Mouse (Mus musculus): ENCODE data around the gene Mvd. TPM values are rescaled to one million over a fixed set of nuclear protein-coding genes. Genes with fewer than 3 reads are reported as not detected.

Mvd gene
- polyA plus RNA-seq (2011; ENCODE audit: insufficient read depth, insufficient read length, low read depth, missing spikeins) = 60.4 and 61.6 TPM in 2 replicates

- Histone ChIP-seq H3K4me1 (ENCODE audit: control insufficient read depth, insufficient read depth, low read length) (no peaks in the 10 kb centered on the region), H3K36me3 (ENCODE audit: control insufficient read depth, insufficient read depth, low read length, poor library complexity, severe bottlenecking) (no peaks in the 10 kb centered on the region), H3K4me3 (ENCODE audit: low read depth, low read length) (peak within 1 kb of the TSS; percentile 85), H3K9me3 (replicated peaks; ENCODE audit: control insufficient read depth, insufficient read depth, low read length, poor library complexity, severe bottlenecking) (no peaks in the 10 kb centered on the region), H3K9ac (ENCODE audit: low read depth, poor library complexity, severe bottlenecking) (peak within 1 kb of the TSS; percentile 70), H3K27ac (ENCODE audit: insufficient read depth, low read length) (peak within 1 kb of the TSS; percentile 16), H3K27me3 (ENCODE audit: control insufficient read depth, insufficient read depth, low read length, poor library complexity, severe bottlenecking) (no peaks in the 10 kb centered on the region)
- TF ChIP-seq EP300 (IDR thresholded peaks at IDR 0.05; ENCODE audit: insufficient read depth, low read depth, low read length) (peak; percentile 48; the same call in 1 of the 2 replicates), CTCF (IDR thresholded peaks at IDR 0.05; ENCODE audit: low read depth, low read length) (peak; percentile 27), POLR2A (IDR thresholded peaks at IDR 0.05; ENCODE audit: insufficient read depth, low read length) (peak; percentile 92)
Observed at GRCm38 (mm10) chr8:122443262-122444006, at the start of gene Mvd. TSS of gene Mvd (minus strand) at chr8:122443422.

- Histone ChIP-seq H3K4me1 (ENCODE audit: control insufficient read depth, insufficient read depth, low read length) (no peaks in the 10 kb centered on the region), H3K9me3 (replicated peaks; ENCODE audit: control insufficient read depth, insufficient read depth, low read length, poor library complexity, severe bottlenecking) (no peaks in the 10 kb centered on the region), H3K27ac (ENCODE audit: insufficient read depth, low read length) (no peak overlapping the region), H3K4me3 (ENCODE audit: low read depth, low read length) (no peak overlapping the region), H3K27me3 (ENCODE audit: control insufficient read depth, insufficient read depth, low read length, poor library complexity, severe bottlenecking) (no peaks in the 10 kb centered on the region), H3K36me3 (ENCODE audit: control insufficient read depth, insufficient read depth, low read length, poor library complexity, severe bottlenecking) (peaks cover 81% of the 10 kb centered on the region), H3K9ac (ENCODE audit: low read depth, poor library complexity, severe bottlenecking) (no peak overlapping the region)
- TF ChIP-seq EP300 (IDR thresholded peaks at IDR 0.05; ENCODE audit: insufficient read depth, low read depth, low read length) (no peak), CTCF (IDR thresholded peaks at IDR 0.05; ENCODE audit: low read depth, low read length) (no peak), POLR2A (IDR thresholded peaks at IDR 0.05; ENCODE audit: insufficient read depth, low read length) (no peak)
Observed at GRCm38 (mm10) chr8:122488387-122488786, 45.2 kb upstream of the Mvd start.

DNA sequence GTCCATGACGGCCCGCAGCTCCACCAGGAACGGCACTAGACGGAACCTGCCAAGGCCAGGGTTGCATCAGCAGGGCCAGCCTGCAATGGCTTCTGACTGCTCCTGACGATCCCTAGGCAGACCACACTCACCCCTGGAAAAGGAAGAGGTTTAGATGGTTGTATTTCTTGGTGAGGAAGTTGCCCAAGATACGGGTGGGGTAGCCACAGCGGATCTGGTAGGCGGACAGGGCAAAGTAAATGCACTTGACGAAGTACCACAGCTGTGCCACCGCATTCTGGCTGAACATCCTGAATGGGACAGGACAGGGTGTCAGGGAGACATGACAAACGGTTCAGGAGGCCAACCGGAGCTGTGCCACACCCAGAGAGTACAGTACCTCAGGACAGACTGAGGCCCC is 41.6 kb upstream of the Mvd start:
- Histone ChIP-seq H3K27me3 (ENCODE audit: control insufficient read depth, insufficient read depth, low read length, poor library complexity, severe bottlenecking) (no peaks in the 10 kb centered on the region), H3K9me3 (replicated peaks; ENCODE audit: control insufficient read depth, insufficient read depth, low read length, poor library complexity, severe bottlenecking) (no peaks in the 10 kb centered on the region), H3K36me3 (ENCODE audit: control insufficient read depth, insufficient read depth, low read length, poor library complexity, severe bottlenecking) (peaks cover 84% of the 10 kb centered on the region), H3K4me3 (ENCODE audit: low read depth, low read length) (no peak overlapping the region), H3K27ac (ENCODE audit: insufficient read depth, low read length) (no peak overlapping the region), H3K4me1 (ENCODE audit: control insufficient read depth, insufficient read depth, low read length) (no peaks in the 10 kb centered on the region), H3K9ac (ENCODE audit: low read depth, poor library complexity, severe bottlenecking) (no peak overlapping the region)
- TF ChIP-seq POLR2A (IDR thresholded peaks at IDR 0.05; ENCODE audit: insufficient read depth, low read length) = no peak
- no peak for TF ChIP-seq CTCF (IDR thresholded peaks at IDR 0.05; ENCODE audit: low read depth, low read length)
- TF ChIP-seq EP300 (IDR thresholded peaks at IDR 0.05; ENCODE audit: insufficient read depth, low read depth, low read length) = no peak

DNA sequence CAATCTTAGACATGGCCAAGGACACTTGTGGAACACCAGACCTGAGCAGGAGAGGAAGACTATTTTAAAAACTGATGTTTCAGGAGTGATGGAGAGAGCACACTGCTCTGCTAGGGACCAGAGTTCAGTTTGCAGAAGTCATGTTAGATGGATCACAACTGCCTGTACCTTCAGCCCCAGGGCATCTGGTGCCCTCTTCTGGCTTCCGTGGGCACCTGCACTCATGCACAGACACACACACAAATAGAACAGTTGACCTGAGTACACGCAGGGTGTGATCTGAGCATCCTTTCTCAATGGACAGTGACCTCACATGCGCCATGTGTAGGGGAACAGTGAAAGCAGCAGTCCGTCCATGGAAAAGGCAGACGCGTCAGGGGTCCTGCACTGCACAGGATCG is 40.7 kb upstream of the Mvd start:
- Histone ChIP-seq H3K4me3 (ENCODE audit: low read depth, low read length) (no peak overlapping the region), H3K27ac (ENCODE audit: insufficient read depth, low read length) (no peak overlapping the region), H3K27me3 (ENCODE audit: control insufficient read depth, insufficient read depth, low read length, poor library complexity, severe bottlenecking) (no peaks in the 10 kb centered on the region), H3K36me3 (ENCODE audit: control insufficient read depth, insufficient read depth, low read length, poor library complexity, severe bottlenecking) (peaks cover 84% of the 10 kb centered on the region), H3K9me3 (replicated peaks; ENCODE audit: control insufficient read depth, insufficient read depth, low read length, poor library complexity, severe bottlenecking) (no peaks in the 10 kb centered on the region), H3K9ac (ENCODE audit: low read depth, poor library complexity, severe bottlenecking) (no peak overlapping the region), H3K4me1 (ENCODE audit: control insufficient read depth, insufficient read depth, low read length) (no peaks in the 10 kb centered on the region)
- TF ChIP-seq POLR2A (IDR thresholded peaks at IDR 0.05; ENCODE audit: insufficient read depth, low read length) = no peak
- peak; percentile 47 for TF ChIP-seq CTCF (IDR thresholded peaks at IDR 0.05; ENCODE audit: low read depth, low read length)

DNA sequence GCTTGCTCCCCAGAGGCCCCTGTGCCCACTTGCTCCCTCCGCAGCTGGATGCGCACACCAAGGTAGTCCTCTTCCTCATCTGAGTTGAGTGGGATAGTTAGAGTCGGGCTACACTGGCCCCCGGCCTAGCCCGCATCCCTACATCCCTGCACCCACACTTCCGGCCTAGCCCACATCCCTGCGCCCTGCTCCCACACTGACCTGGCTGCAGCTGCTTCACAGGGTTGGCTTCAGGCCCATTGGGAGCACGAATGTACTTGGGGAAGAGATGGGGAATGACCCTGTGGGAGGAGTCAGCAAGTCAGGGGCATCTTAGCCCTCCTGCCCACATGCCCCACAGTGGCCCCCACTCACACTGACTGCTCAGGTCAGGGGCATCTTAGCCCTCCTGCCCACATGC is 39.2 kb upstream of the Mvd start:
- peaks cover 86% of the 10 kb centered on the region for H3K36me3 ChIP-seq (ENCODE audit: control insufficient read depth, insufficient read depth, low read length, poor library complexity, severe bottlenecking)
- H3K9me3 ChIP-seq (replicated peaks; ENCODE audit: control insufficient read depth, insufficient read depth, low read length, poor library complexity, severe bottlenecking) = no peaks in the 10 kb centered on the region

DNA sequence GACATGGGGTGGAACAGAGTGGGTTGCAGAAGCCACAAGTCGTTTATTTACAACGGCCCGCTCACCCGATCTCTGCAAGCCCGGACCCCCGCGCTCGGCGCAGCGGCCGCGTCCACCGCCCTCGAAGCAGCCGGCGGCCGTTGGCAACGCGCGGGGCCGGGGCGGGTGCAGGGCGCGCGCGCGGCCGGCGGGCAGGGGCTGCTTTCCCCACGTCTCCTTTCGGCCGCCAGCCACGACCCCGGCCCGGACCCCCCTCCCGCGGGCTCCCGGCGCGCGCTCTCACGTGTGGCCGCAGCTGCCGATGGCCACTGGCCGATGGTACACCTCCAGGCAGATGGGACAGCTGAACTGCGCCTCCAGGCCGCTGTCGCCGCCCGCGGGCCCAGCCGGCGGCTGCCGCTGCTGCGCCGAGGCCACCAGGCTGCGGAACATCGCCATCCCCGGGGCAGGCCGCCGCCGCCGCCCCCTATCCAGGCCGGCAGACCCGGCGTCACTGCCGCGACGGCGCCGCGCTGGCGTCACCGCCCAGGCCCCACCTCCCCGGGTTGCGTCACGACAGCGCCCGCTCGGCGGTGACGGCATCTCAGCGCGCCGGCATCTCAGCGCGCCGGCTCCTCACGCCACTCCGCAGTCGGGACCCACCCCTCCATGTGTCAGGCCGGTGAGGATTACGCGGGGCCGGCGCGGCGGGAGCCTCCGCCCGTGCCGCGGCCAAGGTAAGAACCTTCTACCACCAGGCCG is 32.5 kb upstream of the Mvd start, which contains the start of the genes Rnf166 and Ctu2:
Gene Rnf166, minus strand, starts transcription at position 485 of the 741 bp plus-strand sequence.
Gene Ctu2, plus strand, starts transcription at position 564 of the 741 bp plus-strand sequence.
- peak within 1 kb of the TSS; percentile 99 for H3K4me3 ChIP-seq (ENCODE audit: low read depth, low read length)
- H3K27me3 ChIP-seq (ENCODE audit: control insufficient read depth, insufficient read depth, low read length, poor library complexity, severe bottlenecking) = no peaks in the 10 kb centered on the region
- H3K4me1 ChIP-seq (ENCODE audit: control insufficient read depth, insufficient read depth, low read length) = no peaks in the 10 kb centered on the region
- peaks cover 24% of the 10 kb centered on the region for H3K36me3 ChIP-seq (ENCODE audit: control insufficient read depth, insufficient read depth, low read length, poor library complexity, severe bottlenecking)
- peak within 1 kb of the TSS; percentile 93 for H3K9ac ChIP-seq (ENCODE audit: low read depth, poor library complexity, severe bottlenecking)
- no peak for TF ChIP-seq POLR2A (IDR thresholded peaks at IDR 0.05; ENCODE audit: insufficient read depth, low read length)
- no peak for TF ChIP-seq CTCF (IDR thresholded peaks at IDR 0.05; ENCODE audit: low read depth, low read length)
- TF ChIP-seq EP300 (IDR thresholded peaks at IDR 0.05; ENCODE audit: insufficient read depth, low read depth, low read length) = no peak
- no peak within 1 kb of the TSS for H3K27ac ChIP-seq (ENCODE audit: insufficient read depth, low read length)
- H3K9me3 ChIP-seq (replicated peaks; ENCODE audit: control insufficient read depth, insufficient read depth, low read length, poor library complexity, severe bottlenecking) = no peaks in the 10 kb centered on the region

More for the DNA sequence above, 39.2 kb upstream of the Mvd start:
- Histone ChIP-seq H3K27me3 (ENCODE audit: control insufficient read depth, insufficient read depth, low read length, poor library complexity, severe bottlenecking) (no peaks in the 10 kb centered on the region), H3K9ac (ENCODE audit: low read depth, poor library complexity, severe bottlenecking) (no peak overlapping the region), H3K27ac (ENCODE audit: insufficient read depth, low read length) (no peak overlapping the region), H3K4me3 (ENCODE audit: low read depth, low read length) (no peak overlapping the region), H3K4me1 (ENCODE audit: control insufficient read depth, insufficient read depth, low read length) (no peaks in the 10 kb centered on the region)
- TF ChIP-seq CTCF (IDR thresholded peaks at IDR 0.05; ENCODE audit: low read depth, low read length) (no peak), POLR2A (IDR thresholded peaks at IDR 0.05; ENCODE audit: insufficient read depth, low read length) (no peak), EP300 (IDR thresholded peaks at IDR 0.05; ENCODE audit: insufficient read depth, low read depth, low read length) (no peak)
